In the genomic region with DNA sequence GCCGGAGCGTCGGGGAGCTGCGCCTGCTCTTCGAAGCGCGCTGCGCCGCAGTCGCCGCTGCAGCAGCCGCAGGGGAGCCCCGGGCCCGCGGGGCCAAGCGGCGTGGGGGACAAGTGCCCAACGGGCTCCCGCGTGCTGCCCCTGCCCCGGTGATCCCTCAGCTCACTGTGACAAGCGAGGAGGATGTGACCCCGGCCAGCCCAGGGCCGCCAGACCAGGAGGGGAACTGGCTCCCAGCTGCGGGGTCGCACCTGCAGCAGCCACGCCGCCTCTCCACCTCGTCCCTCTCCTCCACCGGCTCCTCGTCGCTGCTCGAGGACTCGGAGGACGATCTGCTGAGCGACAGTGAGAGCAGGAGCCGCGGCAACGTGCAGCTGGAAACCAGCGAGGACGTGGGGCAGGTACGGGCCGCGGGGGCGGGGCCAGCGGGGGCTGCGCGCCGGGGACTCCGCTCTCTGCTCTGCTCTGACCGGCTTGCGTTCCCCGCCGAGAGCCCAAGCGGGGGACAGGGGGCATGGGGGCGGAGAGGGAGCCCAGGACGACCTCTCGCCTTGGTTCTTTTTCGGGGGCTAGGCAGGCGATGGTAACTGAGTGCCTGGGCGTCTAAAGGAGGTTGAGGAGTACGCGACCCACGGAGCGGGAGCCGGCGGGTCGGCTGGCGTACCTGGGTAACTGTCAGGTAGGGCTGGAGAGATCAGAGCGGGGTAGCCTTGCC, we compare ENCODE assay signal across 8 mouse cellular contexts. TPM values are rescaled to one million over a fixed set of nuclear protein-coding genes. Genes with fewer than 3 reads are reported as not detected.
DNase-seq lines count a peak whose midpoint lies in the region; ATAC-seq and TF ChIP-seq lines count a peak whose summit lies in the region.

No protein-coding gene starts in this region.

- H3K9ac ChIP-seq in heart, embryonic 12.5 days: peak overlapping the region; percentile 75
- peak overlapping the region; percentile 78 for H3K9ac ChIP-seq in kidney, embryonic 16.5 days (replicated peaks; ENCODE audit: low read length)

- 0 out of 2 replicates have a peak overlapping the region, but pooled peaks have one; percentile 45 for H3K27ac ChIP-seq in heart, embryonic 12.5 days (ENCODE audit: poor library complexity, severe bottlenecking)
- no peak overlapping the region for H3K27ac ChIP-seq in kidney, embryonic 16.5 days (ENCODE audit: low read length)
- H3K27ac ChIP-seq in spleen, adult 2 months (ENCODE audit: insufficient read depth, low read length): no peak overlapping the region

- no peak for TF ChIP-seq POLR2A in spleen, adult 2 months (IDR thresholded peaks at IDR 0.05; ENCODE audit: low read depth, low read length)

- H3K36me3 ChIP-seq in heart, embryonic 12.5 days: no peaks in the 10 kb centered on the region
- H3K36me3 ChIP-seq in kidney, embryonic 16.5 days (ENCODE audit: insufficient read depth, low read length): no peaks in the 10 kb centered on the region
- no peaks in the 10 kb centered on the region for H3K36me3 ChIP-seq in spleen, adult 2 months (ENCODE audit: control insufficient read depth, insufficient read depth, low read length)

- peaks cover 23% of the 10 kb centered on the region for H3K27me3 ChIP-seq in heart, embryonic 12.5 days (replicated peaks)
- H3K27me3 ChIP-seq in kidney, embryonic 16.5 days (ENCODE audit: insufficient read depth, low read length): peaks cover 27% of the 10 kb centered on the region
- peaks cover 10% of the 10 kb centered on the region for H3K27me3 ChIP-seq in spleen, adult 2 months (ENCODE audit: control insufficient read depth, insufficient read depth, low read length)

- peaks cover 42% of the 10 kb centered on the region for H3K4me1 ChIP-seq in heart, embryonic 12.5 days (replicated peaks)
- peaks cover 26% of the 10 kb centered on the region for H3K4me1 ChIP-seq in kidney, embryonic 16.5 days (ENCODE audit: insufficient read depth, low read length)
- peaks cover 22% of the 10 kb centered on the region for H3K4me1 ChIP-seq in spleen, adult 2 months (ENCODE audit: control insufficient read depth, insufficient read depth, insufficient read length)

- H3K4me2 ChIP-seq in heart, embryonic 12.5 days: peak overlapping the region; percentile 100
- peak overlapping the region; percentile 99 for H3K4me2 ChIP-seq in kidney, embryonic 16.5 days (replicated peaks; ENCODE audit: low read depth, low read length)

- TF ChIP-seq CTCF in spleen, adult 2 months (IDR thresholded peaks at IDR 0.05; ENCODE audit: extremely low read depth, insufficient read depth, insufficient read length, insufficient replicate concordance): no peak

- H3K9me3 ChIP-seq in heart, embryonic 12.5 days (replicated peaks): no peaks in the 10 kb centered on the region
- H3K9me3 ChIP-seq in kidney, embryonic 16.5 days (ENCODE audit: low read length): no peaks in the 10 kb centered on the region

- whole genome bisulfite sequencing in heart, embryonic 12.5 days: under 1% methylated on average over 70 of the region's 70 CpGs
- under 1% methylated on average over 66 of the region's 70 CpGs for WGBS in kidney, embryonic 16.5 days
- 2% methylated on average over 66 of the region's 70 CpGs for whole genome bisulfite sequencing in spleen, adult 2 months

- ATAC-seq in heart, embryonic 12.5 days (ENCODE audit: insufficient number of reproducible peaks, low FRiP score): peak; percentile 49; the same call in 1 of the 2 replicates
- peak; percentile 24 for ATAC-seq in kidney, embryonic 16.5 days (ENCODE audit: low FRiP score, low TSS enrichment)
- no peak for ATAC-seq in granulocyte monocyte progenitor cell, adult 5-6 weeks (replicated peaks; ENCODE audit: poor library complexity, severe bottlenecking)

- peak overlapping the region; percentile 87 for H3K4me3 ChIP-seq in heart, embryonic 12.5 days
- H3K4me3 ChIP-seq in kidney, embryonic 16.5 days (ENCODE audit: low read length): peak overlapping the region; percentile 67
- peak overlapping the region; percentile 94 for H3K4me3 ChIP-seq in spleen, adult 2 months (ENCODE audit: extremely low read depth, insufficient read depth, insufficient read length)

- peak; percentile 60 for DNase-seq in right cerebral cortex, adult 18-20 months
- no peak for DNase-seq in right cerebral cortex, postnatal 36 days (ENCODE audit: low spot score in 2 of 2)
- DNase-seq in adrenal gland, postnatal 36 days: peak; percentile 52 to 71
- peak; percentile 40 for DNase-seq in lung, postnatal 36 days
- DNase-seq in spleen, adult 2 months (ENCODE audit: low read depth in 1 of 2, low spot score in 2 of 2): peak in 1 of 2 experiments; percentile 43

RNA-seq across cellular contexts. Expression of a gene that starts 0.5 kb away (rescaled TPM):
- 1 to 10 TPM; 3.0 to 3.2 TPM for total RNA-seq in adrenal gland, postnatal 36 days (2021)
- 3.0 and 3.1 TPM in 2 replicates for polyA plus RNA-seq in heart, embryonic 12.5 days (2016; fragmentation: Nextera tagmentation; extraction: Ambion mirVana)
- 0.81 and 1.2 TPM in 2 replicates for polyA plus RNA-seq in kidney, embryonic 16.5 days (2015; fragmentation: Nextera tagmentation; extraction: Ambion mirVana)
- 0.72 and 0.81 TPM in 2 replicates for polyA plus RNA-seq in spleen, adult 2 months (2012; rRNA removed)
- total RNA-seq in granulocyte monocyte progenitor cell, adult 5-6 weeks (2014; fragmentation: Nextera tagmentation): 0.47 TPM in 1 of 2 replicates, not detected in the other
- total RNA-seq in granulocyte monocyte progenitor cell, adult 5-6 weeks (2017): 0.57 TPM in 1 of 2 replicates, not detected in the other

RNA-seq across cellular contexts. Expression of a gene that starts 17.6 kb away (rescaled TPM):
- total RNA-seq in adrenal gland, postnatal 36 days (2021): under 1 TPM; 0.79 to 0.86 TPM
- 0.13 and 0.17 TPM in 2 replicates for polyA plus RNA-seq in heart, embryonic 12.5 days (2016; fragmentation: Nextera tagmentation; extraction: Ambion mirVana)
- 0.46 and 0.96 TPM in 2 replicates for polyA plus RNA-seq in kidney, embryonic 16.5 days (2015; fragmentation: Nextera tagmentation; extraction: Ambion mirVana)
- 9.0 and 15.0 TPM in 2 replicates for polyA plus RNA-seq in spleen, adult 2 months (2012; rRNA removed)
- not detected in 2 replicates for total RNA-seq in granulocyte monocyte progenitor cell, adult 5-6 weeks (2014; fragmentation: Nextera tagmentation)
- not detected in 2 replicates for total RNA-seq in granulocyte monocyte progenitor cell, adult 5-6 weeks (2017)

RNA-seq across cellular contexts. Expression of a gene that starts 44.7 kb away (rescaled TPM):
- 10 to 100 TPM; 13.4 to 17.8 TPM for total RNA-seq in adrenal gland, postnatal 36 days (2021)
- polyA plus RNA-seq in heart, embryonic 12.5 days (2016; fragmentation: Nextera tagmentation; extraction: Ambion mirVana): 22.8 and 23.9 TPM in 2 replicates
- polyA plus RNA-seq in kidney, embryonic 16.5 days (2015; fragmentation: Nextera tagmentation; extraction: Ambion mirVana): 32.1 and 35.9 TPM in 2 replicates
- 25.7 and 30.7 TPM in 2 replicates for polyA plus RNA-seq in spleen, adult 2 months (2012; rRNA removed)
- 15.8 and 16.1 TPM in 2 replicates for total RNA-seq in granulocyte monocyte progenitor cell, adult 5-6 weeks (2014; fragmentation: Nextera tagmentation)
- total RNA-seq in granulocyte monocyte progenitor cell, adult 5-6 weeks (2017): 10.7 and 11.7 TPM in 2 replicates

RNA-seq across cellular contexts. Expression of a gene that starts 54.9 kb away (rescaled TPM):
- total RNA-seq in adrenal gland, postnatal 36 days (2021): 1 to 10 TPM; 3.5 to 4.7 TPM
- polyA plus RNA-seq in heart, embryonic 12.5 days (2016; fragmentation: Nextera tagmentation; extraction: Ambion mirVana): 9.2 and 10.7 TPM in 2 replicates
- 15.2 TPM in 2 replicates for polyA plus RNA-seq in kidney, embryonic 16.5 days (2015; fragmentation: Nextera tagmentation; extraction: Ambion mirVana)
- 1.7 and 2.1 TPM in 2 replicates for polyA plus RNA-seq in spleen, adult 2 months (2012; rRNA removed)
- total RNA-seq in granulocyte monocyte progenitor cell, adult 5-6 weeks (2014; fragmentation: Nextera tagmentation): 0.15 TPM in 1 of 2 replicates, not detected in the other
- not detected in 2 replicates for total RNA-seq in granulocyte monocyte progenitor cell, adult 5-6 weeks (2017)

Comparison
In these comparisons a context has a peak if more than half of its experiments do, and no peak if none do; other contexts are left out.
1. DNase-seq: peak in right cerebral cortex, adult 18-20 months (single experiment), adrenal gland, postnatal 36 days (2 of 2) and lung, postnatal 36 days (single experiment); none in right cerebral cortex, postnatal 36 days (0 of 2).
2. Peak in every context shown above with its lines, with median percentiles within 50 percentile points of each other: H3K4me3 ChIP-seq.